Mouse (Mus musculus): Measurements from ENCODE around the gene Usp44. TPM values are rescaled to one million over a fixed set of nuclear protein-coding genes. Genes with fewer than 3 reads are reported as not detected.
"Not testable (repeated sequence)": the region's sequence is repeated elsewhere in the genome, so short reads cannot be mapped to it uniquely, and the experiment has no call there.

Usp44 gene
- 0.29 TPM in 1 of 3 replicates, not detected in the others for total RNA-seq (2017)

- no peak for ATAC-seq (replicated peaks; ENCODE audit: insufficient number of reproducible peaks, low FRiP score, low TSS enrichment, poor library complexity, severe bottlenecking)
Measured at GRCm38 (mm10) chr10:93830931-93831729, at the start of gene Usp44. Usp44 (plus strand) TSS chr10:93831555.

- no peak for ATAC-seq (replicated peaks; ENCODE audit: insufficient number of reproducible peaks, low FRiP score, low TSS enrichment, poor library complexity, severe bottlenecking)
Measured at GRCm38 (mm10) chr10:93783216-93784013, 47.9 kb upstream of the Usp44 start.

GRCm38 (mm10) chr10:93799711-93800362 lies 31.5 kb upstream of the Usp44 start:
- no peak for ATAC-seq (replicated peaks; ENCODE audit: insufficient number of reproducible peaks, low FRiP score, low TSS enrichment, poor library complexity, severe bottlenecking)

- no peak for ATAC-seq (replicated peaks; ENCODE audit: insufficient number of reproducible peaks, low FRiP score, low TSS enrichment, poor library complexity, severe bottlenecking)
Measured at GRCm38 (mm10) chr10:93800363-93800722, 31.0 kb upstream of the Usp44 start.

- ATAC-seq (replicated peaks; ENCODE audit: insufficient number of reproducible peaks, low FRiP score, low TSS enrichment, poor library complexity, severe bottlenecking), result no peak
Measured at GRCm38 (mm10) chr10:93800895-93801294, 30.5 kb upstream of the Usp44 start.

GRCm38 (mm10) chr10:93803199-93803598 lies 28.2 kb upstream of the Usp44 start:
- no peak for ATAC-seq (replicated peaks; ENCODE audit: insufficient number of reproducible peaks, low FRiP score, low TSS enrichment, poor library complexity, severe bottlenecking)

GRCm38 (mm10) chr10:93809438-93809837 lies 21.9 kb upstream of the Usp44 start:
- not testable (repeated sequence) for ATAC-seq (replicated peaks; ENCODE audit: insufficient number of reproducible peaks, low FRiP score, low TSS enrichment, poor library complexity, severe bottlenecking)

- no peak for ATAC-seq (replicated peaks; ENCODE audit: insufficient number of reproducible peaks, low FRiP score, low TSS enrichment, poor library complexity, severe bottlenecking)
Measured at GRCm38 (mm10) chr10:93810590-93811185, 20.7 kb upstream of the Usp44 start.

- no peak for ATAC-seq (replicated peaks; ENCODE audit: insufficient number of reproducible peaks, low FRiP score, low TSS enrichment, poor library complexity, severe bottlenecking)
Measured at GRCm38 (mm10) chr10:93812098-93812497, 19.3 kb upstream of the Usp44 start.

- no peak for ATAC-seq (replicated peaks; ENCODE audit: insufficient number of reproducible peaks, low FRiP score, low TSS enrichment, poor library complexity, severe bottlenecking)
Measured at GRCm38 (mm10) chr10:93812774-93813415, 18.5 kb upstream of the Usp44 start.

- no peak for ATAC-seq (replicated peaks; ENCODE audit: insufficient number of reproducible peaks, low FRiP score, low TSS enrichment, poor library complexity, severe bottlenecking)
Measured at GRCm38 (mm10) chr10:93813755-93814154, 17.6 kb upstream of the Usp44 start.

- ATAC-seq (replicated peaks; ENCODE audit: insufficient number of reproducible peaks, low FRiP score, low TSS enrichment, poor library complexity, severe bottlenecking), result 0 out of 2 replicates have a peak, but pooled peaks have one; percentile 31
Measured at GRCm38 (mm10) chr10:93818661-93819060, 12.7 kb upstream of the Usp44 start.

GRCm38 (mm10) chr10:93829898-93830831 lies 1.2 kb upstream of the Usp44 start:
- no peak for ATAC-seq (replicated peaks; ENCODE audit: insufficient number of reproducible peaks, low FRiP score, low TSS enrichment, poor library complexity, severe bottlenecking)

GRCm38 (mm10) chr10:93831730-93832574 lies 597 bp downstream of the Usp44 start:
- ATAC-seq (replicated peaks; ENCODE audit: insufficient number of reproducible peaks, low FRiP score, low TSS enrichment, poor library complexity, severe bottlenecking), result no peak

GRCm38 (mm10) chr10:93832811-93833210 lies 1.5 kb downstream of the Usp44 start:
- no peak for ATAC-seq (replicated peaks; ENCODE audit: insufficient number of reproducible peaks, low FRiP score, low TSS enrichment, poor library complexity, severe bottlenecking)

- no peak for ATAC-seq (replicated peaks; ENCODE audit: insufficient number of reproducible peaks, low FRiP score, low TSS enrichment, poor library complexity, severe bottlenecking)
Measured at GRCm38 (mm10) chr10:93833370-93833698, 2.0 kb downstream of the Usp44 start.

Measured in monocyte, adult 5-6 weeks (primary cell).